In genomic region chr2:49431015-49431414, GRCm38 (mm10) we compare ENCODE assay signal across 15 mouse cellular contexts.
"Had no signal": no experiment of that assay in that cellular context is flagged by ENCODE, and none has a peak within 500 bp of the region (broad histone marks: within the 10 kb centered on the region; RNA-seq: fewer than 3 reads in every experiment).

No protein-coding gene starts in this region.

- DNase-seq: gastrocnemius, postnatal 14 days; gastrocnemius, postnatal 36 days; heart, adult 18-20 months; heart, postnatal 10 days; heart, postnatal 4 days; kidney, adult 18-20 months; kidney, adult 8-10 months; kidney, postnatal 10 days; kidney, postnatal 36 days; liver; liver, embryonic 13.5 days had no signal

- ATAC-seq: hindbrain, embryonic 16.5 days; inflammation-experienced regulatory T-cells, adult 6 months; intestine, embryonic 15.5 days; intestine, postnatal 0 days had no signal
